Mouse (Mus musculus) intestine, embryonic 16.5 days (tissue): Measurements from ENCODE around the gene Gltp. TPM values are rescaled to one million over a fixed set of nuclear protein-coding genes. Genes with fewer than 3 reads are reported as not detected.

ENCODE experiments used
- ATAC-seq: fragments of 200-750 bp; cut with Nextera tagmentation; 2 replicates; pipeline ENCODE4 v1.8.0; 2017; ENCODE audit warnings: moderate TSS enrichment, moderate library complexity
- H3K27ac ChIP-seq: fragments of 300-500 bp; sonication (generic); 2 replicates; pipeline ENCODE4 v1.5.1; 2014; ENCODE audit warnings: mild to moderate bottlenecking, low read length
- H3K27me3 ChIP-seq: fragments of 300-500 bp; sonication (generic); replicated peaks from 2 replicates; pipeline ENCODE4 v1.6.1; 2014; ENCODE audit warnings: low read length, control low read depth, mixed read lengths; ENCODE audit not compliant: control insufficient read depth, insufficient read depth
- H3K36me3 ChIP-seq: fragments of 300-500 bp; sonication (generic); 2 replicates; pipeline ENCODE4 v1.6.1; 2014; ENCODE audit warnings: low read length, control low read depth; ENCODE audit not compliant: control insufficient read depth, insufficient read depth
- H3K4me1 ChIP-seq: fragments of 300-500 bp; sonication (generic); 2 replicates; pipeline ENCODE4 v1.6.1; 2014; ENCODE audit warnings: low read length, control low read depth, mixed read lengths; ENCODE audit not compliant: control insufficient read depth, insufficient read depth
- H3K4me2 ChIP-seq: fragments of 300-500 bp; sonication (generic); 2 replicates; pipeline ENCODE4 v1.6.1; 2014; ENCODE audit warnings: low read depth, low read length, control low read depth
- H3K4me3 ChIP-seq: fragments of 300-500 bp; sonication (generic); 2 replicates; pipeline ENCODE4 v1.5.1; 2014; ENCODE audit warnings: mild to moderate bottlenecking, low read length
- H3K9ac ChIP-seq: fragments of 300-500 bp; sonication (generic); 2 replicates; pipeline ENCODE4 v1.6.1; 2014; ENCODE audit warnings: low read depth, low read length
- H3K9me3 ChIP-seq: fragments of 300-500 bp; sonication (generic); 2 replicates; pipeline ENCODE4 v1.6.1; 2016; ENCODE audit warnings: low read length, control low read depth; ENCODE audit not compliant: control insufficient read depth
- WGBS: fragments of 180-500 bp; shearing (Covaris S2); extraction: QIAGEN DNeasy Blood & Tissue Kit; methylation state at CpG from one replicate; pipeline ENCODE4 v1.1.7; 2014; 5-methylcytosine and 5-hydroxymethylcytosine counted together
- polyA plus RNA-seq: library from polyadenylated mRNA; unstranded; fragments of >200 nt; fragmentation: Nextera tagmentation; extraction: Ambion mirVana; gene quantifications from 2 replicates; pipeline ENCODE4 v1.2.1, GENCODE M21; 2015

Gltp gene
- polyA plus RNA-seq, 1 experiment from 2014 or later: 103 TPM

DNA sequence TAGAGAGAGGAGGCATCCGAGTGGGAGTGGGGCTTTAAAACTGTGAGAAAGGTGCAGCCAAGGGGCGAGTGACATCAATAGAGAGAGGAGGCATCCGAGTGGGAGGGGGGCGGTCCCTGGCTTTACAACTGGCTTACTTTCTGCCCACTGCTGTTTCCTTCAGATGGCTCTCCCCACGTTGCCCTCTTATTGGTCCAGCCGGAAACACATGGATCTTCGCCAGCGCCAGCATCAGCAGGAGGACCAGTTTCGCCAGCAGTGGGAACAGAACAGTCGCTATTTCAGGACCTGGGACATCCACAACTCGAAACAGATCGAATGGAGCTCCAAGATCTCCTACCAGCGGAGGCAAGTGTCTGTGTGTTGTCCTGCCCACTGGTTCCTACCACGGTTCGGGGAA, 17.7 kb upstream of the Gltp start:
- Histone ChIP-seq H3K4me1 (peaks cover 5% of the 10 kb centered on the region; the same call in 1 of the 2 replicates), H3K4me3 (peak overlapping the region; percentile 75), H3K9ac (peak overlapping the region; percentile 76), H3K9me3 (no peaks in the 10 kb centered on the region), H3K36me3 (peaks cover 4% of the 10 kb centered on the region; the same call in 1 of the 2 replicates), H3K4me2 (peak overlapping the region; percentile 66), H3K27ac (no peak overlapping the region), H3K27me3 (no peaks in the 10 kb centered on the region)
- 51% methylated on average over 15 of the region's 15 CpGs for WGBS
- ATAC-seq: no peak

DNA sequence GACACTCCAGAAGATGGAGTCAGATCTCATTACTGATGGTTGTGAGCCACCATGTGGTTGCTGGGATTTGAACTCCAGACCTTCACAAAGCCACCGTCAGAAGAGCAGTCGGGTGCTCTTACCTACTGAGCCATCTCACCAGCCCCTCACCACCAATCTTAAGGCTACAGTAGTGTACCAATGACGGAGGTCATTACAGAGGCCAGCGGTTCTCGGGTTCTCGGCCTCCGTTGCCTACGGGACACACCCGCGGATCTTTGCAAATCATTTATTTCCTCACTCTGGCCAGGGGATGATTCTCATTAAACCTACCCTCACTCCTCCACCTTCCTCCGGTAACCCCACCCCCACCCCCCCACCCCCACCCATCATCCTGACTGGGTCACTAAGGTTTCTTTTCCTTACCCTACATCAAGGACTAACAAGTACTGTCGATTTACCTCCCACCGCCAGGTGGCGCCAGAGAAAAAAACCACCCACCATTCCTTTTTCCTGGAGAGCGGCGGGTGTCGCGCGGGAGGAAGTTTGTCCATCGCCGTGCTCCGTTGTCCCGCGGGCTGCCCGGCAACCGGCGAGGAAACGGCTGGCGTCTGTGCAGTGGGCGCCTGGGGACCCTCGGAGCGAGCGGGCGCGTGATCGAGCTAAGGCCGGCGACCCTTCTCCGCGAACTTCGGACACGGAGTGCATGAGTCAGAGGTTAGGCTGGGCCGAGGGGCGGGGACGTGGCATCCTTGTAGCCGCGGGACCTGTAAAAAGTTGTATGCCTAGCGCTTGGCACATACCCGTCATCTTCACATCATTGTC, 16.7 kb upstream of the Gltp start, which contains the start of gene Tchp:
Tchp (plus strand) TSS at position 496 of the 804 bp plus-strand sequence.
- H3K27me3 ChIP-seq: no peaks in the 10 kb centered on the region
- H3K4me1 ChIP-seq: peaks cover 5% of the 10 kb centered on the region; the same call in 1 of the 2 replicates
- peak; percentile 77 for ATAC-seq
- peak within 1 kb of the TSS; percentile 76 for H3K9ac ChIP-seq
- H3K36me3 ChIP-seq: peaks cover 2% of the 10 kb centered on the region; the same call in 1 of the 2 replicates
- no peaks in the 10 kb centered on the region for H3K9me3 ChIP-seq
- peak within 1 kb of the TSS; percentile 66 for H3K4me2 ChIP-seq
- H3K27ac ChIP-seq: no peak within 1 kb of the TSS
- WGBS: 4% methylated on average over 49 of the region's 49 CpGs
- H3K4me3 ChIP-seq: peak within 1 kb of the TSS; percentile 75

DNA sequence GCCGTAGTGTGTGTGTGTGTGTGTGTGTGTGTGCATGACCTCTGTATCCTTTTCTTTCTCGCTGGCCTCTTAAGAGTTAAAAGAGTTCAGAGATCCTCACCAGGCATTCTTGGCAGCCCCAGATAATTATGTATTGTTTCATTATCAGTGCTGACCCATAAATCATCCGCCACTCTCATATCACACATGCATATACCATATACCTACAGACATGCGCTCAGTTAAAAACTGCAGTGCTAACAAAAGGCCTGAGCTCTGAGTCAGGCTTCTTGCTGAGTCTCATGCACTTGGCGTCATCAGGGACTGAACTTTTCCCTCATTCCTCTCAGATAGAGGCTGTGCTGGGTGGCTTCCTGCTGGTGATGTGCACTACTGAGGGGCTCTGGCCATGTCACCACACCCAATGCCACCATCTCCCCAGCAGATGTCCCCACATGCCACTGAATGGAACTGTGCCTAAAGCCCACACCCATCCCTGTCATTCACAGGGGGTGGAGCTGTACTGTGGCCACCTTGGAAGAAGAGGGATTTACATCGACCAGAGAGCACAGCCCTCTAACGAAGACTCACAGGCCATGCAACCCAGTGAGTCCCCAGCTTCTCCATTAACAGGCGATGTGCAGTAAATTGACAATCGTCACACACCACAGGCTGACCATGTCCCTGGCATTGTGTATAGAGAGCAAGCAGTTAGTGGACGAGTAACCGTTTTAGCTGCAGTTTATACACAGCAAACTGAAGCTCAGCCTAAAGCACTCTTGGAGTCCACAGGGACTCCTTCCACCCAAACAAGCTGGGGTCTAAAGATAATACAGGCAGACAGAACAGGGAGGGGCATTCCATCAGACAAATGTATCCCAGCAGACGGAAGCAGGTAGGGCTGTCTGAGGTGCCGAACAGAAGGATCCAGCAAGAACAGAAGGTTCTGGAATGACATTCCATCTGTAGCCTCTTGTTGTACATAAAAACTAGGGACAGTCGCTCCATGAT, 11.9 kb upstream of the Gltp start:
- no peak overlapping the region for H3K4me3 ChIP-seq

DNA sequence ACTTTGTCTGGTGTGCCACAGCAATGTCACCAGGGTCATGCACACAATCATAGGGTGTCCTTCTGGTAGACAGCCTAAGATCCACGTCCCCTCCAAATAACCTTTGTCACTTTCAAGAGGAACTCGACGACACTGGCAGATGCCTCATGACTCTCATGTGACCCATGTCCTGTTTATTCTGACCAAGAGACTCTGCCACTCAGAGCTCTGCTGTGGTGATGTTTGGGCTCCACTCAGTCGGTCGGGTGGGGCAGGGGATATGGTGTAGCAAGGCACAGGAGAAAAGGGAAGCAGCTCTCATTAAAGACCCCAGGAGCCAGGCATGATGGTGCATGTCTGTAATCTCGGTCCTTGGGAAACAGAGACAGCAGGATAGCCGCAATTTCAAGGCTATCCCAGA, 8.2 kb upstream of the Gltp start:
- Histone ChIP-seq H3K9ac (no peak overlapping the region), H3K9me3 (no peaks in the 10 kb centered on the region), H3K36me3 (no peaks in the 10 kb centered on the region), H3K27ac (no peak overlapping the region), H3K4me2 (no peak overlapping the region), H3K27me3 (no peaks in the 10 kb centered on the region), H3K4me1 (no peaks in the 10 kb centered on the region), H3K4me3 (no peak overlapping the region)
- no peak for ATAC-seq
- 41% methylated on average over 7 of the region's 7 CpGs for WGBS

More for the DNA sequence above, 11.9 kb upstream of the Gltp start:
- H3K27me3 ChIP-seq: no peaks in the 10 kb centered on the region
- no peak overlapping the region for H3K4me2 ChIP-seq
- peak; percentile 78 for ATAC-seq
- no peaks in the 10 kb centered on the region for H3K9me3 ChIP-seq
- no peak overlapping the region for H3K27ac ChIP-seq
- H3K9ac ChIP-seq: no peak overlapping the region
- H3K36me3 ChIP-seq: no peaks in the 10 kb centered on the region
- no peaks in the 10 kb centered on the region for H3K4me1 ChIP-seq
- WGBS: 51% methylated on average over 14 of the region's 14 CpGs

DNA sequence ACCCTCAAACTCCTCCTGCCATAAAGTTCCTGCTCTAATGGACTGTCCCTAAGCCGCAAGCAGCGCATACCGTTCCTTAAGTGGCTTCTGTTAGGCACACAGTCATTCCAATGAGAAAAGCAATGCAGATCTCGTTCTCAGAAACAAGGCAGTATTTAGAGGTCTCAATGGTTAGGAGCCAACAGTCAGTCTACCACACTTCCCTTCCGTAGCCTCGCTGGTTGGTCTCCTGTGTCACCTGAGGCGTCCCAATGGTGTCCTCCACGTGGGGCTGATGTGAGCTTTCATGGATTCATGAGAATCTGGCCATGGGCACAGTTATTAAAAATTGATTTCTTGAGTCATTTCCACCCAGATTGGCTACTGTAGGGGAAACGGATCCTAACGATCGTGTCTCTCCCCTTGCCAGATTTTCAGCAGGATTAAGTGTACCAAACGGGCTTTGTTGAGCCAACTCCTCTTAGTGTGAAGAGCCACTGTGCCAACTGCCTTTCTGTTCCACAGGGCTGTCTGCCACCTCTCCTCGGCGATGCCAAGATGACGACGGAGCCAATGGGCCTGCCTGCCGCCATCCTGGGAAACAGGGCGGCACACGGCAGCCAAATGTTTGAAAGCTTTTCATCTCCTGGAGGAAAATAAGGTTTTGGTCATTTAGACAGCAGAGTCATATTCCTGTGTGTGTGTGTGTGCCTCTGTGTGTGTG, 7.4 kb upstream of the Gltp start:
- no peak overlapping the region for H3K4me3 ChIP-seq
- no peak overlapping the region for H3K4me2 ChIP-seq
- no peak overlapping the region for H3K9ac ChIP-seq
- H3K27ac ChIP-seq: no peak overlapping the region
- H3K27me3 ChIP-seq: no peaks in the 10 kb centered on the region
- H3K9me3 ChIP-seq: no peaks in the 10 kb centered on the region
- WGBS: 89% methylated on average over 19 of the region's 19 CpGs
- no peak for ATAC-seq
- H3K36me3 ChIP-seq: no peaks in the 10 kb centered on the region
- no peaks in the 10 kb centered on the region for H3K4me1 ChIP-seq

DNA sequence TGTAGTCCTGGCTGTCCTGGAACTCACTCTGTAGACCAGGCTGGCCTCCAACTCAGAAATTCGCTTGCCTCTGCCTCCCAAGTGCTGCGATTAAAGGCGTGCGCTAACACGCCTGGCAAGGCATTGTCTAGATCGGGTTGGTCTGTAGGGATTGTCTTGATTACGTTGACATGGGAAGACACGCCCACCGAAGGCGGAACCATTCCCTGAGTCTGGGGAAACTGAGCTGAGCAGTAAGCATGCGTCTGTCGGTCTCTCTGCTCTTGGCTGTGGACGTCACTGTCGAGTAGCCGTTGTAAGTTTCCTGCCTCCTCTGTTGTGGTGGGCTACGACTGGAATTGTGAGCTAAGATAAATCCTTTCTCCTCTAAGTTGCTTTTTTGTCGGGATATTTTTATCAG, 6.2 kb upstream of the Gltp start:
- Histone ChIP-seq H3K4me3 (no peak overlapping the region), H3K27me3 (no peaks in the 10 kb centered on the region), H3K9me3 (no peaks in the 10 kb centered on the region), H3K4me1 (no peaks in the 10 kb centered on the region), H3K4me2 (no peak overlapping the region), H3K27ac (no peak overlapping the region), H3K36me3 (no peaks in the 10 kb centered on the region), H3K9ac (no peak overlapping the region)
- WGBS: 81% methylated on average over 17 of the region's 17 CpGs
- no peak for ATAC-seq

DNA sequence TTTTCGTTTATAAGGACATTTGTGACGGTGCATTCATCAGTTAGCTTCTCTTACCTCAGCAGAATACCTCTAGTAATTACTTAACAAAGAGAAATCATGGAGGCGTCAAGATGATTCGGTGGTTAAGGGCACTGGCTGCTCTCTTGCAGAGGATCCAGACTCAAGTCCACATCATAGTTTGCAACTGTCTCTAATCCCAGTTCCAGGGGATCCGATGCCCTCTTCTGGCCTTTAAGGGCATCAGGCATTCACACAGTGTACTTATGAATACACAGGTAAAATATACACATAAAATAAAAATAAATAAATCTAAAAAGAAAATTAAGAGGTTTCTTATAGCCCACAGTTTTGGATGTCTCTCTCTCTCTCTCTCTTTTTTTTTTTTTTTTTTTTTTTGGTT, 5.0 kb upstream of the Gltp start:
- H3K36me3 ChIP-seq: no peaks in the 10 kb centered on the region
- no peak for ATAC-seq
- H3K4me1 ChIP-seq: peaks cover 4% of the 10 kb centered on the region
- H3K9me3 ChIP-seq: no peaks in the 10 kb centered on the region
- H3K27ac ChIP-seq: no peak overlapping the region
- H3K27me3 ChIP-seq: no peaks in the 10 kb centered on the region
- H3K4me3 ChIP-seq: no peak overlapping the region
- no peak overlapping the region for H3K9ac ChIP-seq
- 67% methylated on average over 5 of the region's 5 CpGs for WGBS
- H3K4me2 ChIP-seq: no peak overlapping the region

DNA sequence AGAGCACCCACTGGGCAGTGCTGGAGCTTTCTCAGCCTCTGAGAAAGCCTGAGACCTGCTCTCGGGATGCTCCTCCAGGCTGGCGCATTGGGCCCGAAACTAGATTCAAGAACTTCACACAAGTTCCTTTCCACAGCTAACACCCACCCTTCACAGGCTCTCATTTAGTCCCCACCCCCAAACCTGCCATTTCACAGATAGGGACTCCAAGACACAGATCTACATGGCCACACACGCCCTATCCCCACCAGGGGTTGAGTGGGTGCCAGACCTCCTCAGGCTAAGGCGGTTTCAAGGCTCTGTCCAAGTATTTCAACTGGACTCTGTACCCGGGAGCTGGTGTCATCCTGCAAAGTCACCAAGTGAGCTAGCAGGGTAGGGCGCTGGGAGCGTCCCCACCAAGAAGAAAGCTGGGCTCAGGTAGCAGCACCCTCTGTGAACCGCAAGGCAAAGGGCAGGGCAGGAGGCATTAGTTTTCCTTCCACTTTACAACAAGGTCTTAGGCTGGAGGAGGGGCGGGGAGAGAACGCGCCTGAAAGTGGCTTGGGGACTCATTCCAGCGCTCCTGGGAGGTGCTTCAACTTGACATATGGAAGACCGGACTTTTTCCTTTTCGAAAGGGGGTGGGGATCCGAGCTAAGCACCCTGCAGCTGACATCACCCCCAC, 951 bp downstream of the Gltp start:
- ATAC-seq: peak; percentile 73
- peak overlapping the region; percentile 80 for H3K4me3 ChIP-seq
- WGBS: 14% methylated on average over 16 of the region's 16 CpGs
- H3K9me3 ChIP-seq: no peaks in the 10 kb centered on the region
- H3K27ac ChIP-seq: peak overlapping the region; percentile 53
- H3K4me1 ChIP-seq: peaks cover 22% of the 10 kb centered on the region
- H3K36me3 ChIP-seq: no peaks in the 10 kb centered on the region
- H3K9ac ChIP-seq: peak overlapping the region; percentile 85
- peak overlapping the region; percentile 95 for H3K4me2 ChIP-seq
- H3K27me3 ChIP-seq: no peaks in the 10 kb centered on the region
